Mouse (Mus musculus) heart, adult 2 months (tissue): ENCODE data around the gene Zbtb3. TPM values are rescaled to one million over a fixed set of nuclear protein-coding genes. Genes with fewer than 3 reads are reported as not detected.

ENCODE experiments used
- DNase-seq, 2 experiments: peaks; one replicate each; pipeline ENCODE4 v3.0.0; 2021
- H3K27ac ChIP-seq: fragments of 200-600 bp; 2 replicates; pipeline ENCODE4 v1.8.1; 2022
- H3K27me3 ChIP-seq: fragments of 200-500 bp; 2 replicates; pipeline ENCODE4 v1.6.1; 2012; ENCODE audit warnings: mild to moderate bottlenecking, low read length, inconsistent platforms, mixed read lengths; ENCODE audit not compliant: control insufficient read depth, insufficient read depth
- H3K36me3 ChIP-seq: fragments of 200-500 bp; 2 replicates; pipeline ENCODE4 v1.6.1; 2012; ENCODE audit warnings: low read length, inconsistent platforms; ENCODE audit not compliant: control insufficient read depth, insufficient read depth
- H3K4me1 ChIP-seq: fragments of 200-500 bp; 2 replicates; pipeline ENCODE4 v1.6.1; 2011; ENCODE audit warnings: low read length; ENCODE audit not compliant: control insufficient read depth, insufficient read depth
- H3K4me3 ChIP-seq: fragments of 200-600 bp; 2 replicates; pipeline ENCODE4 v1.8.1; 2022
- H3K79me2 ChIP-seq: fragments of 200-500 bp; replicated peaks from 2 replicates; pipeline ENCODE4 v1.6.1; 2012; ENCODE audit warnings: mild to moderate bottlenecking, inconsistent platforms, low read length, moderate library complexity, mixed read lengths; ENCODE audit not compliant: control insufficient read depth, insufficient read depth
- H3K9ac ChIP-seq: fragments of 200-500 bp; 2 replicates; pipeline ENCODE4 v1.6.1; 2012; ENCODE audit warnings: low read depth, mild to moderate bottlenecking, control low read depth, inconsistent platforms, low read length, mixed read lengths
- CTCF ChIP-seq: fragments of 200-600 bp; IDR thresholded peaks from 2 replicates; pipeline ENCODE4 v1.8.1; 2022; ENCODE audit warnings: antibody characterized with exemption, mild to moderate bottlenecking, moderate library complexity
- EP300 ChIP-seq: fragments of 200-500 bp; IDR thresholded peaks from 2 replicates; pipeline ENCODE4 v1.6.1; 2011; ENCODE audit warnings: low read depth, low read length, control low read depth; ENCODE audit not compliant: insufficient read depth
- POLR2A ChIP-seq: fragments of 200-500 bp; IDR thresholded peaks from 2 replicates; pipeline ENCODE4 v1.6.1; 2011; ENCODE audit warnings: mild to moderate bottlenecking, low read depth, low read length, control low read depth; ENCODE audit not compliant: insufficient read depth
- WGBS: fragments of 180-500 bp; shearing (Covaris S2); methylation state at CpG from one replicate; pipeline ENCODE4 v1.1.7; 2018; 5-methylcytosine and 5-hydroxymethylcytosine counted together
- intact Hi-C: fragments of 180-260 bp; cut with DNase I; formaldehyde crosslinking; loops from one replicate; pipeline ENCODE4 v1.15.1; 2025
- polyA plus RNA-seq: library from polyadenylated mRNA; depleted of rRNA; stranded (reverse); fragments of >200 nt; gene quantifications from 2 replicates; pipeline ENCODE4 v1.2.3, GENCODE M21; 2012
- total RNA-seq, 2 experiments: library from RNA; stranded (reverse); gene quantifications; 2 replicates each; pipeline ENCODE4 v1.2.3; 2021

Gene Zbtb3
- total and polyA plus RNA-seq, 3 experiments = 1.4 to 2.0 (median 1.5) TPM

- H3K27ac ChIP-seq = peak within 1 kb of the TSS; percentile 83
- peaks cover 5% of the 10 kb centered on the region; the same call in 1 of the 2 replicates for H3K4me1 ChIP-seq
- TF ChIP-seq EP300 (no peak), POLR2A (no peak), CTCF (no peak)
- intact Hi-C loops = no loop called here
- no peaks in the 10 kb centered on the region for H3K36me3 ChIP-seq
- H3K9ac ChIP-seq = peak within 1 kb of the TSS; percentile 18
- H3K27me3 ChIP-seq = no peaks in the 10 kb centered on the region
- peak within 1 kb of the TSS; percentile 61 for H3K4me3 ChIP-seq
- WGBS = 87% methylated on average over 11 of the region's 11 CpGs
- no peaks in the 10 kb centered on the region for H3K79me2 ChIP-seq
- no peak for DNase-seq
Measured at GRCm38 (mm10) chr19:8839103-8839907, 37.0 kb downstream of the Zbtb3 start, which contains the start of gene Gng3. Gene Gng3, minus strand, starts transcription at chr19:8839194.

- TF ChIP-seq CTCF = no peak
- 0 out of 2 replicates have a peak, but pooled peaks have one; percentile 6 for TF ChIP-seq EP300
- TF ChIP-seq POLR2A = peak; percentile 72
- no peaks in the 10 kb centered on the region for H3K79me2 ChIP-seq
- intact Hi-C loops = no loop called here
- H3K9ac ChIP-seq = peak overlapping the region; percentile 69
- DNase-seq = peak; percentile 81 to 85
- peaks cover 7% of the 10 kb centered on the region; the same call in 1 of the 2 replicates for H3K4me1 ChIP-seq
- peak overlapping the region; percentile 59 for H3K27ac ChIP-seq
- H3K4me3 ChIP-seq = peak overlapping the region; percentile 53
- no peaks in the 10 kb centered on the region for H3K27me3 ChIP-seq
- WGBS = 30% methylated on average over 29 of the region's 29 CpGs
- H3K36me3 ChIP-seq = no peaks in the 10 kb centered on the region
Measured at GRCm38 (mm10) chr19:8839908-8840791, 37.8 kb downstream of the Zbtb3 start.

GRCm38 (mm10) chr19:8841012-8841411 lies 38.7 kb downstream of the Zbtb3 start:
- H3K4me1 ChIP-seq = peaks cover 7% of the 10 kb centered on the region; the same call in 1 of the 2 replicates
- DNase-seq = no peak
- WGBS = 93% methylated on average over 7 of the region's 7 CpGs
- H3K79me2 ChIP-seq = no peaks in the 10 kb centered on the region
- H3K36me3 ChIP-seq = no peaks in the 10 kb centered on the region
- H3K27me3 ChIP-seq = no peaks in the 10 kb centered on the region
- intact Hi-C loops = no loop called here
- H3K27ac ChIP-seq = peak overlapping the region; percentile 59; the same call in 1 of the 2 replicates
- H3K9ac ChIP-seq = no peak overlapping the region
- TF ChIP-seq EP300 (no peak), POLR2A (no peak), CTCF (no peak)
- peak overlapping the region; percentile 53 for H3K4me3 ChIP-seq

GRCm38 (mm10) chr19:8842961-8843360 lies 40.6 kb downstream of the Zbtb3 start:
- peaks cover 7% of the 10 kb centered on the region; the same call in 1 of the 2 replicates for H3K4me1 ChIP-seq
- no peak overlapping the region for H3K27ac ChIP-seq
- intact Hi-C loops = no loop called here
- H3K4me3 ChIP-seq = no peak overlapping the region
- WGBS = 86% methylated on average over 6 of the region's 6 CpGs
- TF ChIP-seq POLR2A (no peak), EP300 (no peak), CTCF (no peak)
- no peaks in the 10 kb centered on the region for H3K79me2 ChIP-seq
- DNase-seq = no peak
- no peak overlapping the region for H3K9ac ChIP-seq
- H3K27me3 ChIP-seq = no peaks in the 10 kb centered on the region
- no peaks in the 10 kb centered on the region for H3K36me3 ChIP-seq

- WGBS = 64% methylated on average over 5 of the region's 5 CpGs
- H3K36me3 ChIP-seq = no peaks in the 10 kb centered on the region
- H3K9ac ChIP-seq = no peak overlapping the region
- H3K79me2 ChIP-seq = no peaks in the 10 kb centered on the region
- H3K4me3 ChIP-seq = no peak overlapping the region
- H3K27ac ChIP-seq = no peak overlapping the region
- DNase-seq = peak; percentile 63 to 76
- H3K4me1 ChIP-seq = peaks cover 3% of the 10 kb centered on the region; the same call in 1 of the 2 replicates
- TF ChIP-seq CTCF = peak; percentile 85
- no peak for TF ChIP-seq POLR2A
- 0 out of 2 replicates have a peak, but pooled peaks have one; percentile 18 for TF ChIP-seq EP300
- intact Hi-C loops = loop anchor here (2.0 kb wide), 1 partner anchor 266 kb away; no protein-coding TSS in a partner anchor
- H3K27me3 ChIP-seq = no peaks in the 10 kb centered on the region
Measured at GRCm38 (mm10) chr19:8844371-8845129, 42.2 kb downstream of the Zbtb3 start.
